Mouse (Mus musculus) neutrophil, adult 59 days (primary cell): ENCODE measurements around the gene Cypt3. TPM values are rescaled to one million over a fixed set of nuclear protein-coding genes. Genes with fewer than 3 reads are reported as not detected.

Experiments
- total RNA-seq, 2 experiments: library from RNA; stranded (reverse); gene quantifications; 1 replicate in 1 of 2; 2 replicates in 1 of 2; pipeline ENCODE4 v1.2.4; 2023

Cypt3 gene
- not detected for total RNA-seq

GRCm38 (mm10) chrX:153558293-153558692 is at the start of gene Cypt3:
TSS of gene Cypt3 (plus strand) at chrX:153558593.

Other genes with a start within 250 kb of the Cypt3 start
- 10 to 100 TPM; 20.3 to 24.7 TPM for gene Ubqln2, start 60.4 kb upstream of the Cypt3 start, total RNA-seq
- 1 to 10 TPM; 2.9 to 4.7 TPM for gene Kctd12b, start 137.8 kb downstream of the Cypt3 start, total RNA-seq
- 10 to 100 TPM; 10.5 to 10.6 TPM for gene Nbdy, start 165.0 kb downstream of the Cypt3 start, total RNA-seq